Mouse (Mus musculus) fibroblast of lung, adult 2 months (primary cell): Measurements from ENCODE around the gene Map3k11.

Experiments used
- DNase-seq: peaks from one replicate; pipeline ENCODE4 v3.0.0-alpha.2; 2011; ENCODE audit warnings: low read depth

Map3k11 gene

DNA sequence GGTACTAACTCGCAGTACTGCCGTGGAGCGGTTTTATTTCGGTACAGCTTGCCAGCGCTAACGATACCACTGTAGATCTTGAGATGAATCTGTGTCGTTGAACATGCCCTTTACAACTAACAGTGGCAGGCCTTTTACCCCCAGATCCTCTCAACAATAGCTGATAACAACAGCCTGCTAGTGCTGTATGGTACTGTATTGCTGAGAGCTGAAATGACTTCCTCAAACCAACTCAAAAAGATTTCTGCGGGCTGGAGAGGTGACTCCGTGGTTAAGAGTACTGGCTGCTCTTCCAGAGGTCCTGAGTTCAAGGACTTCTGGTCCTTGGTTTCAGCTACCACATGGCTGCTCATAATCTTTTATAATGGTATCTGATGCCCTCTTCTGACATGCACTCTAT lies 45.8 kb downstream of the Map3k11 start:
- no peak for DNase-seq

DNA sequence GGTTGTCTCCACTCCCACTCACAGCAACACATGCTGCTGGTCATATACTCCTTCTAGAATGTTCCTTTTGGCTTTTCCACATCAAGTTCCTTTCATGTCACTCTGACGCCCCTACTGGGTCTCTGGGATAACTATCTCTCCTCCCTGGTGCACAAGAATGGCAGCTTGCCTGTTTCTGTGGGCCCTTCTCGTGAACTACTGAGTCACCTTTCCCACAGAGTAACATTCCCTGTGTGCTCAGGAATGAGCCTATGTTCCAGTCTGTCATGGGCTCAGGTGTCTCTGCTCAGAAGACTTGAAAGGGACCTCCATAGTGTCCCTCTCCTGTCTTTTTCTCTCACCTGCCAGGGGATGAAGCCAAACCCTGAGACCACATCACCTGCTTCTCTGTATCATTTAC lies 50.9 kb downstream of the Map3k11 start:
- DNase-seq: no peak

DNA sequence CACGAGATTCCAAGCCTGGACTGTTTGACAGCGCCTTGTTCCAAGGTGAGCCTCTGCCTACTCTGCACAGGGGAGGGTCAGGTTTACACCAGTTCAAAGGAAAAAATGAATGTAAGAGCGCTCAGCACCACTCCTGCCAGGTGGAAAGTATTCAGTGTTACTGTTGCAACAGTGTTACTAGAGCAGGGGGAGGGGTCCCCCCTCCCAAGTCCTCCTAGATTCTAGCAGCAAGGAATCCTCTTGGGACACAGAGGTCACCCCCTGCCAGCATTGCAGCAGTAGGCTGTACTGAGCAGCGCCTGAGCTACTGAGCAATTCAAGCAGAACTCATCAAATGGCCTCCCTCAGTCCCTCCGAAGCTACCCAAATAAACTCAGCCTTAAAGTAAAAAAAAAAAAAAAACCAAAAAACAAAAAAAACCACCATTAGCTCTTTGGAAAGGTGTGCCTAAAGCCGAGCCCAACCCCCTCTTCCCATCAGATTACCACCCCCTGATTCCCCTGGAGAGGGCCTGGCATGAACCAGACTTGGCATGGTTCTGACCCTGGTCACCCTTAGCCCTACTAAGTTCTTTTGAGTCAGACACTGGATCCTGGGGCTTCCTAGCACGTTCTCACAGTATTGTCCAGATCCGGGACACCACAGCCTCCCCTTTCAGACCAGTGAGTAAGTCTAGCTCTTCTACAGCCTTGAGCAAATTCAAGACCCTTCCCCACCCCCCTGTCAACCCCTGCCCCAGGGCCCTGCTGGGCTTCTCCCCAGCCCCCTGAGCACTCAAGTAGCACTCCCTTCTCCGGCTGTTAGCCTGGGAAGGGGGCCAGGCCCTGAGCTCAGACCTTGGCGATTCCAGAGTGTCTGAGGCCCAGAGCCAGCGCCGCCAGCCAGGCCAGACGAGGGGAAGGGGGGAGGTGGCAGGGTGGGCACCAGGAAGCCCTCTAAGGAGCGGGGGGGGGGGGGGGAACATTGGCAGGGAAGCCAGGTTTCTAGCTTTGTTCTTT lies 52.1 kb downstream of the Map3k11 start, which contains the start of gene Ltbp3:
Gene Ltbp3 (plus strand): TSS at position 585 of the 998 bp plus-strand sequence.
- peak; percentile 81 for DNase-seq

DNA sequence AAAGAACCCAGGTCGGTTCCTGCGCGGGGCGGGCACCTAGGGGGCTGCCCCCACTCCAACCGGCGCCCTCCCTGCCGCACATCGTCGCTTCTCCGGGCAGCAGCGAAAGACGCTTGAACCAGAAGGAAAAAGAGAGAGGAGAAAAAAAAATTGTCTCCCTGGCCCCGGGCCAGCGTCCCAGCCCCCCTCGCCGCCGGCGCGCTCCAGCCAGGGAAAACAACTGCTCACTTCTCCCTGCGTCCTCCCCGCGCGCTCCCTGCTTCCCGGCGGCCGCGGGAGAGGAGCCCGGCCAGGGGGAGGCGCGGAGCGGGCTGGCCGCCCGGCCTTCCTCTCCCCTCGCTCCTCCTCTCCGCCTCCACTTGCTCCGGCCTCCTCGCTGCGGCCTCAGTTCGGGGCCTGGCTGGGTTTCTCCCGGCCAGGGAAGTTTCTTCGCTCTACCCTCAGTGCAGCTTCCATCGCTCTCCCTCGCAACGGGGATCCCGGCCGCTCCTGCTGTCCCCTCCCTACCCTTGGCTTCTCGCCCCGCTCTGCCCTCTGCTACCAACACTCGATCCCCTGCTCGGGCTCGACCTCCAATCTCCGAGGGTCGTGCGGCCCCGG lies 53.2 kb downstream of the Map3k11 start:
- peak; percentile 66 for DNase-seq

DNA sequence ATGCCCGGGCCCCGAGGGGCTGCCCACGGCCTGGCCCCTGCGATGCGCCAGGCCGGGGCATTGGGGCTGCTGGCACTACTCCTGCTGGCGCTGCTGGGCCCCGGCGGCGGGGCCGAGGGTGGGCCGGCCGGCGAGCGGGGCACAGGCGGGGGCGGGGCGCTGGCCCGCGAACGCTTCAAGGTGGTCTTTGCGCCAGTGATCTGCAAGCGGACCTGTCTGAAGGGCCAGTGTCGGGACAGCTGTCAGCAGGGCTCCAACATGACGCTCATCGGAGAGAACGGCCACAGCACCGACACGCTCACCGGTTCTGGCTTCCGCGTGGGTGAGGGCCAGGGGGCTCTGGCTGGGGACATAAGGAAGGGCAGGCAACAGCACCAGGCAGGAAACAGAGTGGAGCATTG lies 53.7 kb downstream of the Map3k11 start:
- DNase-seq: no peak

DNA sequence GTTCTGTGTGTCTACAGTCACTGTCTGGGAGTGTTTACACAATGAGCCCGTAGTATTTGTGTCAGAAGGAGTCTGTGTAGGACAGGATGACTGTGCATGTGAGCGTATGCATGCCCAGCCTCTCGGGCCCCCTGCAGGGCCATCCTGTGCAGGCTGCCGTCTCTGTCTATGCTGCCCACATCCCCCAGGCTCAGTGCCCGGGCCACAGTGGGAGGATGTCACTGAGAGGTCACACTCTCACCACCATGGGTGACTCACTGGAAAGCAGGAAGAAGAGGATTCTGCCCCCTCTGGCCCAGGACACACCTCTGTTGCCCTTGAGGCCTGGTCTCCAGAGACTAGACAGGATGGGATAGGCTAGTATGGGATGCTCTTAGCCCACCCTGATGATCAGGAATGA lies 55.0 kb downstream of the Map3k11 start:
- DNase-seq: peak; percentile 69

DNA sequence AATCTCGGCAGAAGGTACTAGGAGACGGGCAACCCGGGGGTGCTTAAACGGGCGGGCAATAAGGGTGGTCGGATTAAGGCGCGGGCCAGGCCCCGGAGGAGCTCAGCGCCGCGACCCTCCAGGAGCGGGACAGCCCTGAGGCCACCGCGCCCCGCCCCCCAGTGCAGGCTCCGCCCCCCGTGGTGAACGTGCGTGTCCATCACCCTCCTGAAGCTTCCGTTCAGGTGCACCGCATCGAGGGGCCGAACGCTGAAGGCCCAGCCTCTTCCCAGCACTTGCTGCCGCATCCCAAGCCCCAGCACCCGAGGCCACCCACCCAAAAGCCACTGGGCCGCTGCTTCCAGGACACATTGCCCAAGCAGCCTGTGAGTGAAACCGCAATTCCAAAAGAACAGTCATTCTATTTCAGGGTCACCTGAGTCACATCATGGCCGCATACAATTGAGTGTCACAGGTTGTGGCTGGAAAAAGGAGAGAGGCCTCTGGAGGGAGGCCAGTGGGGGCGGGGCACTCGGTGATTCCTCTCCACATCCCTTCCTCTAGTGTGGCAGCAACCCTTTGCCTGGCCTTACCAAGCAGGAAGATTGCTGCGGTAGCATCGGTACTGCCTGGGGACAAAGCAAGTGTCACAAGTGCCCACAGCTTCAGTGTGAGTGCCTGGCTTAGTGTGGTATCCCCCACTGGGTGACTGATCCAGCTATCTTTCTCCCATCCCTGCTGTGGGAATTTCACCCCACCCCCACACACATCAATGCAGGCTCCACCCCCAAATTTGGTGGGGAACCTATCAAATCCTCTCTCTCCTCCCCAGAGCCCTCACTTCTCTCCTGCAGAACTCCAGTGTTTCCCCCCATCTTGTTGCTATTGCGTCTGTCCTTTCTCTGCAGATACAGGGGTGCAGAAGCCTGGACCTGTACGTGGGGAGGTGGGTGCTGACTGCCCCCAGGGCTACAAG lies 57.5 kb downstream of the Map3k11 start:
- DNase-seq: no peak

DNA sequence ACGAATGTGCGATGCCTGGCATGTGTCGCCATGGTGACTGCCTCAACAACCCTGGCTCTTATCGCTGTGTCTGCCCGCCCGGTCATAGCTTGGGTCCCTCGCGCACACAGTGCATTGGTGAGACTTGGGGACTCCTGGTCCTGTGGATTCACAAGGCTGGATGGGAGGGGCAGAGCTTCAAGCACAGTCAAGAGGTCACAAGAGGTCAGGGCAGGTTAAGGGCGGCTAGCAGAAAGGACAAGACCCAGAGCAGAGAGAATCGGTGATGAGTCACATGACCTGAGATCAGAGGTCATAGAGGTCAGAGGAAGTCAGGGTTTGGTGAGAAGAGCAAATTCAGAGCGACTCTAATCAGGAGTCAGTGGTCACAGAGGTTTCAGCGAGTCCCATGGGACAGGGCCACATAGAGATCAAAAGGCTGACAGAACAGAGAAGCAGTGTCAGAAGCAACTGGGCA lies 58.4 kb downstream of the Map3k11 start:
- no peak for DNase-seq

DNA sequence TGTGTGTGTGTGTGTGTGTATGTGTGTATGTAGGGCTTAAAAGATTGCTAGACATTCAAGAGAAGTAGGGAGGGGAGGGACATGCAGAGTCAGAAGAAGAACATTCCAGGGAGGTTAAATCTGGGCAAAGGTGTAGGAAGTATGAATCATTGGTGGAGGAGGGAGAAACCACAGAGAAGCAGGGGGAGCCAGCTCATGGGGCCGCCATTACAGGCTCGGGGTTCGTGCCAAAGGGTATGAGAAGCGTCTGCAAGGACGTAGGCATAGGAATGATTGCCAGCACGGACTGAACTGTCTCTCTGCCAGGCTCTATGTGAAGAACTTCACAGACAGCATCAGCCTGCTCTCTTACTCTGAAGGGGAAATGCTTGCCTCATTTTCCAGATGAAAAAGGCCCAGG lies 60.9 kb downstream of the Map3k11 start:
- peak; percentile 83 for DNase-seq

DNA sequence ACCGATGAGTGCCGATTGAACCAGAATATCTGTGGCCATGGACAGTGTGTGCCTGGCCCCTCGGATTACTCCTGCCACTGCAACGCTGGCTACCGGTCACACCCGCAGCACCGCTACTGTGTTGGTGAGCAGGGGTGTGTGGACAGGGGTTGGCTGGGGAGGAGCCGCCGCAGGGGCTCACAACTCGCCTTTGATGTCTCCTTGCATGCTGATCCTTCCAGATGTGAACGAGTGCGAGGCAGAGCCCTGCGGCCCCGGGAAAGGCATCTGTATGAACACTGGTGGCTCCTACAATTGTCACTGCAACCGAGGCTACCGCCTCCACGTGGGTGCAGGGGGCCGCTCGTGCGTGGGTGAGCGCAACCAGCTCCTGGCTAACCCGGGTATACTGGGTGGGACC lies 62.4 kb downstream of the Map3k11 start:
- no peak for DNase-seq

DNA sequence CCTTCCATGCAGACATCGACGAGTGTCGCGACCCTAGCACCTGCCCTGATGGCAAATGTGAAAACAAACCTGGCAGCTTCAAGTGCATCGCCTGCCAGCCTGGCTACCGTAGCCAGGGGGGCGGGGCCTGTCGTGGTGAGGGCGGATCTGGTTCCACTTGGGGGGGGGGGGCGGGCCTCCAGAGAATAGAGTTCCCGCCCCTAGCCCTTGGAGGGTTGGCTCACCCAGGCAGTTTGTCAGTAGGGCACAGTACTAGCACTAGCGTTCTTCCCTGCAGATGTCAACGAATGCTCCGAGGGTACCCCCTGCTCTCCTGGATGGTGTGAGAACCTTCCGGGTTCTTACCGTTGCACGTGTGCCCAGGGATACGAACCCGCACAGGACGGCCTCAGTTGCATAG lies 63.2 kb downstream of the Map3k11 start:
- no peak for DNase-seq
